Mouse (Mus musculus): ENCODE data around the gene Mrap. TPM values are rescaled to one million over a fixed set of nuclear protein-coding genes. Genes with fewer than 3 reads are reported as not detected.
A peak's percentile ranks its signal among the peaks of the same experiment; 100 is the strongest.

Mrap gene
- polyA plus RNA-seq, 1 experiment from 2014 or later, result 0.98 TPM

- Histone ChIP-seq H3K27me3 (replicated peaks; ENCODE audit: control insufficient read depth, insufficient read depth, low read length) (no peaks in the 10 kb centered on the region), H3K4me1 (ENCODE audit: control insufficient read depth, insufficient read depth, low read depth, low read length) (peaks cover 5% of the 10 kb centered on the region), H3K4me2 (ENCODE audit: low read length) (no peak overlapping the region), H3K36me3 (ENCODE audit: control insufficient read depth, insufficient read depth, low read length) (no peaks in the 10 kb centered on the region), H3K4me3 (ENCODE audit: low read length) (no peak overlapping the region), H3K9me3 (ENCODE audit: control insufficient read depth, low read length) (no peaks in the 10 kb centered on the region), H3K27ac (ENCODE audit: low read depth, low read length) (no peak overlapping the region), H3K9ac (ENCODE audit: low read depth, low read length) (no peak overlapping the region)
- WGBS, result 77% methylated on average over 13 of the region's 13 CpGs
- ATAC-seq, result no peak
Observed at GRCm38 (mm10) chr16:90704161-90704825, 33.7 kb upstream of the Mrap start.

DNA sequence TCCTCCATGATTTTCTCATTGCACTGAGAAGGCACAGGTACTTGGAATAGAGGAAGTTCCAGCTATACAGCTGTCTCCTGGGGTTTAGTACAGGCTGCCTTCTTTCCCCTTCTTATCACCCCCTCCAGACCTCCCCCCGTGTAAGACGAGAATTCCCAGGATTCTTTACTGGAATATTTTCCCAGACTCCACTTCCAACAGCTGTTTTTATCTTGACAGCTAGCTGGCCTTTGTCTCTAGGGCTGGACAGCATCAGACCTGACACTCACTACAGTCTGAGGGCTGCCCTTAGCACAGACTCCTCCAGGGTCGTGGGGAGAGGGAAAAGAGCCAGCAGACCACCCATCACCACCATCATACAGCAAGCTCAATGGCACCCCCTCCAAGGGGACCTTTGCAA is 31.7 kb upstream of the Mrap start:
- no peaks in the 10 kb centered on the region for H3K9me3 ChIP-seq (ENCODE audit: control insufficient read depth, low read length)
- H3K27me3 ChIP-seq (replicated peaks; ENCODE audit: control insufficient read depth, insufficient read depth, low read length), result no peaks in the 10 kb centered on the region
- peaks cover 18% of the 10 kb centered on the region for H3K4me1 ChIP-seq (ENCODE audit: control insufficient read depth, insufficient read depth, low read depth, low read length)
- no peak overlapping the region for H3K9ac ChIP-seq (ENCODE audit: low read depth, low read length)
- no peak for ATAC-seq
- H3K27ac ChIP-seq (ENCODE audit: low read depth, low read length), result no peak overlapping the region
- H3K4me2 ChIP-seq (ENCODE audit: low read length), result no peak overlapping the region
- H3K36me3 ChIP-seq (ENCODE audit: control insufficient read depth, insufficient read depth, low read length), result no peaks in the 10 kb centered on the region
- WGBS, result 53% methylated on average over 3 of the region's 3 CpGs
- no peak overlapping the region for H3K4me3 ChIP-seq (ENCODE audit: low read length)

DNA sequence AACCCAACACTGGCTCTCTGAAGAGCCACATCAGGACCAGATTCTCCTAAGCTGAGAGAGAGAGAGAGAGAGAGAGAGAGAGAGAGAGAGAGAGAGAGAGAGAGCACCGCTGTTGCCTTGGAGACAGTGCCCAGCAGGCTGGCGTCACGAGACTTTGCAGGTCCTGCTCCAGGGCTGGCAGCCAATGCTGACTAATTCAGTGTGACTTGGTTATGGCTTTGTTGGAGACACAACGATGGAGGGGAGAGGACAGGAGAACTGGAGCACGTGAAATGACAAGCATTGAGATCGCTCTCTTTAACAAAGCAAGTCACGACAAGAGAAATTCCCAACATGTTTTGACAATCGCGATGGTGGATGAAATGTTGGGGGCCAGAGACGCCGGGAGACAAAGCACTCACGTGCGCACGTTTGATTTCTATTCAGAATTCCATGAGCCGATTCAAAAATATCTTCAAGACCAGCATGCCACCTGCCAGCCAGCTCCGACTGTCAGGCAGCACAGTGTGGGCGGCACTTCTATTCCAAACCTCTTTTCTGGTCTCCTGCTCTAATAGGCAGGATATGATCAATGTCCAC is 28.2 kb upstream of the Mrap start:
- Histone ChIP-seq H3K36me3 (ENCODE audit: control insufficient read depth, insufficient read depth, low read length) (no peaks in the 10 kb centered on the region), H3K4me2 (ENCODE audit: low read length) (peak overlapping the region; percentile 68), H3K9me3 (ENCODE audit: control insufficient read depth, low read length) (no peaks in the 10 kb centered on the region), H3K4me3 (ENCODE audit: low read length) (peak overlapping the region; percentile 29), H3K9ac (ENCODE audit: low read depth, low read length) (peak overlapping the region; percentile 57; the same call in 1 of the 2 replicates), H3K4me1 (ENCODE audit: control insufficient read depth, insufficient read depth, low read depth, low read length) (peaks cover 25% of the 10 kb centered on the region), H3K27ac (ENCODE audit: low read depth, low read length) (peak overlapping the region; percentile 79), H3K27me3 (replicated peaks; ENCODE audit: control insufficient read depth, insufficient read depth, low read length) (no peaks in the 10 kb centered on the region)
- ATAC-seq, result peak; percentile 93
- WGBS, result 5% methylated on average over 17 of the region's 17 CpGs

- Histone ChIP-seq H3K4me2 (ENCODE audit: low read length) (peak overlapping the region; percentile 68), H3K9ac (ENCODE audit: low read depth, low read length) (peak overlapping the region; percentile 57; the same call in 1 of the 2 replicates), H3K4me1 (ENCODE audit: control insufficient read depth, insufficient read depth, low read depth, low read length) (peaks cover 25% of the 10 kb centered on the region), H3K27me3 (replicated peaks; ENCODE audit: control insufficient read depth, insufficient read depth, low read length) (no peaks in the 10 kb centered on the region), H3K4me3 (ENCODE audit: low read length) (peak overlapping the region; percentile 29), H3K36me3 (ENCODE audit: control insufficient read depth, insufficient read depth, low read length) (no peaks in the 10 kb centered on the region), H3K27ac (ENCODE audit: low read depth, low read length) (peak overlapping the region; percentile 79), H3K9me3 (ENCODE audit: control insufficient read depth, low read length) (no peaks in the 10 kb centered on the region)
- no peak for ATAC-seq
- 54% methylated on average over 12 of the region's 12 CpGs for WGBS
Observed at GRCm38 (mm10) chr16:90710313-90710712, 27.7 kb upstream of the Mrap start.

DNA sequence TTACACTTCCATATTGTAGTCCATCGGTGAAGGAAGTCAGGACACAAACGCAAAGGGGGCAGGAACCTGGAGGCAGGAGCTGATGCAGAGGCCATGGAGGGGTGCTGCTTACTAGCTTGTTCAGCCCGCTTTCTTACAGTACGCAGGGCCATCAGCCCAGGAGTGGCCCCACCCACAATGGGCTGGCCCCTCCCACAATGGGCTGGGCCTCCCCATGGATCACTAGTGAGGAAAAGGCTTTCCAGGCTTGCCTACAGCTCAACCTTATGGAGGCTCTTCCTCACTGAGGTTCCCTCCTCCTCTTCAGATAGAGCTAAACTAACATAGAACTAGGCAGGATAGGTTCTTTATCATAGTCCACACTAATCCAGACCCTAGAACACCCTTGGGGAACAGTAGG is 14.0 kb upstream of the Mrap start:
- no peak overlapping the region for H3K9ac ChIP-seq (ENCODE audit: low read depth, low read length)
- H3K27me3 ChIP-seq (replicated peaks; ENCODE audit: control insufficient read depth, insufficient read depth, low read length), result no peaks in the 10 kb centered on the region
- no peaks in the 10 kb centered on the region for H3K36me3 ChIP-seq (ENCODE audit: control insufficient read depth, insufficient read depth, low read length)
- H3K4me1 ChIP-seq (ENCODE audit: control insufficient read depth, insufficient read depth, low read depth, low read length), result peaks cover 5% of the 10 kb centered on the region
- 96% methylated on average over 4 of the region's 4 CpGs for WGBS
- no peak for ATAC-seq
- H3K4me2 ChIP-seq (ENCODE audit: low read length), result no peak overlapping the region
- no peak overlapping the region for H3K4me3 ChIP-seq (ENCODE audit: low read length)
- no peak overlapping the region for H3K27ac ChIP-seq (ENCODE audit: low read depth, low read length)
- no peaks in the 10 kb centered on the region for H3K9me3 ChIP-seq (ENCODE audit: control insufficient read depth, low read length)

DNA sequence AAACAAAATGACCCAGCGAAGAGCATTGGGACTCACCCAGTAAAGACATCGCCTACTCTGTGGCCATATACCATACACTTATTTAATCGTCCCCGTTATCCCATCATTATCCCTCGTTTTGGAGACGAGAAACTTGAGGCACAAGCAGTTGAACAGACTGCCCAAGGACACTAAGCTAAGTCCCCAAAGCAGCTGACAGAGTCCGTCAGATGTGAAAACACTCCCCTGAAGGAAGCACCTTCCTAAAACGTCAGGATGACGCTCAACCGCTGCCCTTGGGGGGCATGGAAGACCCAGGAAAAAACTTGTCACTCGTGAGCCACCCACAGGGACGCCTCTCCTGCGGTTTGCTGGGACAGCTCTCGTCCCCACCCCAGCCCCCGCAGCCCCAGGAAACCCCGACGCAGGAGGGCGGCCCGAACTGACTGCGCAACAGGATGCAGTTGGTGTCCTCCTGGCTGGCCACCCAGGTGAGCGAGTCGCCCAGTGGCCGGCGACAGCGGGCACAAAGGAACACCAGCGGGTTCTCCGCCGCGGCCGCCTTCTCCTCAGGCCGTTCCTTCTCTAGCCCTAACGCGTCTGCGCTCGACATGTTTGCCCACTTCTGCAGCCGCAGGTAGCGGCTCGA is 11.3 kb upstream of the Mrap start:
- no peak; the same call in 1 of the 2 replicates for ATAC-seq
- Histone ChIP-seq H3K4me2 (ENCODE audit: low read length) (peak overlapping the region; percentile 99), H3K27ac (ENCODE audit: low read depth, low read length) (no peak overlapping the region)

GRCm38 (mm10) chr16:90727233-90728115 is 10.5 kb upstream of the Mrap start, which contains the start of gene Mis18a:
TSS of gene Mis18a (minus strand) at chr16:90727404.
- Histone ChIP-seq H3K36me3 (ENCODE audit: control insufficient read depth, insufficient read depth, low read length) (no peaks in the 10 kb centered on the region), H3K27ac (ENCODE audit: low read depth, low read length) (peak within 1 kb of the TSS; percentile 89), H3K9ac (ENCODE audit: low read depth, low read length) (peak within 1 kb of the TSS; percentile 81), H3K4me2 (ENCODE audit: low read length) (peak within 1 kb of the TSS; percentile 99), H3K9me3 (ENCODE audit: control insufficient read depth, low read length) (peaks cover 4% of the 10 kb centered on the region; the same call in 1 of the 2 replicates), H3K27me3 (replicated peaks; ENCODE audit: control insufficient read depth, insufficient read depth, low read length) (no peaks in the 10 kb centered on the region), H3K4me3 (ENCODE audit: low read length) (peak within 1 kb of the TSS; percentile 86), H3K4me1 (ENCODE audit: control insufficient read depth, insufficient read depth, low read depth, low read length) (peaks cover 5% of the 10 kb centered on the region)
- ATAC-seq, result peak; percentile 97
- WGBS, result 1% methylated on average over 53 of the region's 53 CpGs

More for the DNA sequence above, 11.3 kb upstream of the Mrap start:
- peak overlapping the region; percentile 86 for H3K4me3 ChIP-seq (ENCODE audit: low read length)
- no peaks in the 10 kb centered on the region for H3K36me3 ChIP-seq (ENCODE audit: control insufficient read depth, insufficient read depth, low read length)
- peak overlapping the region; percentile 73 for H3K9ac ChIP-seq (ENCODE audit: low read depth, low read length)
- no peaks in the 10 kb centered on the region for H3K27me3 ChIP-seq (replicated peaks; ENCODE audit: control insufficient read depth, insufficient read depth, low read length)
- WGBS, result 9% methylated on average over 30 of the region's 38 CpGs
- peaks cover 5% of the 10 kb centered on the region for H3K4me1 ChIP-seq (ENCODE audit: control insufficient read depth, insufficient read depth, low read depth, low read length)
- H3K9me3 ChIP-seq (ENCODE audit: control insufficient read depth, low read length), result peaks cover 4% of the 10 kb centered on the region; the same call in 1 of the 2 replicates

DNA sequence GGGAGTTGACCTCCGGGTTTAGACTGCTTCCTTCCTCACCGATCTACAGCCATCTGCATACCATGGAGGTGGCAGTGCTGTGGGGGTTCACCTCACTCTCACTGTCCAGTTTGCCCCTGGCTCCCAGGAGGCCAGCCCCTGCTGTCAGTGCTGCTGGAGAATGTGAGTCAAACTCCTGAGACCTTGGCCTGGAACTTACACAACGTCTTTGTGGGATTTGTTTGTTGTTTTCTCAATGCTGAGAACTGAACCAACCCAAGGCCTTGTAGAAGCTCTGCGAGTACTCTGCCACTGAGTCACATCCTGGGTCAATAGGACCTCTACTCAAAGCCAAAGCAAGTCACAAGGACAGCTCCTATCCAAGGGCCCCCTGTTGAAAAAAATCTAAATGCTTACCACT is 2.4 kb upstream of the Mrap start:
- no peak for ATAC-seq
- no peak overlapping the region for H3K9ac ChIP-seq (ENCODE audit: low read depth, low read length)
- no peak overlapping the region for H3K4me2 ChIP-seq (ENCODE audit: low read length)
- no peak overlapping the region for H3K27ac ChIP-seq (ENCODE audit: low read depth, low read length)
- H3K36me3 ChIP-seq (ENCODE audit: control insufficient read depth, insufficient read depth, low read length), result no peaks in the 10 kb centered on the region
- peaks cover 4% of the 10 kb centered on the region; the same call in 1 of the 2 replicates for H3K9me3 ChIP-seq (ENCODE audit: control insufficient read depth, low read length)
- H3K27me3 ChIP-seq (replicated peaks; ENCODE audit: control insufficient read depth, insufficient read depth, low read length), result no peaks in the 10 kb centered on the region
- no peaks in the 10 kb centered on the region for H3K4me1 ChIP-seq (ENCODE audit: control insufficient read depth, insufficient read depth, low read depth, low read length)
- H3K4me3 ChIP-seq (ENCODE audit: low read length), result no peak overlapping the region
- WGBS, result 70% methylated on average over 4 of the region's 4 CpGs

Measured in hindbrain, embryonic 16.5 days (tissue).